Mouse (Mus musculus): ENCODE data around the gene Stra6. TPM values are rescaled to one million over a fixed set of nuclear protein-coding genes. Genes with fewer than 3 reads are reported as not detected.

Stra6 gene
- 3.3 TPM for polyA plus RNA-seq (2014; fragmentation: Illumina TruSeq; extraction: RNeasy Lipid Tissue Mini Kit (QIAGEN cat#74804))

DNA sequence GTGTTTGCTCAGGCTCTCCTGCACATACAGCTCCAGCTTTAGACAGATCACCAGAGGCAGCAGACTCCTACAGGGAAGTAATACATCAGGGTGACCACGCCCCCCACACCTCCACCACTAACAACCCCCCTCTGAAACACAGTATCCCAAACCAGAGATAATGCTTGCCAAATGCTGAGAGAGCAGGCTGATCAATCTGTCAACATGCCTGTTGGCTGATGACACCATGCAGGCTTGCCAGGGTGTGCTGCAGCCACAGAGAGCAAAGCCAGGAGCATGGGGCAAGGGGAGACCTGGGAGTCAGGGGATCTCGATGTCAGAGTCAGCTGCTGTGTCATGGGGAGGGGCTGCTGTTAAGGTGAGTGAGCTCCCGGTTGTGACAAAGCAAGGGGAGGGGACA is at the start of gene Stra6:
Gene Stra6, plus strand, starts transcription at position 258 of the 400 bp plus-strand sequence.

DNA sequence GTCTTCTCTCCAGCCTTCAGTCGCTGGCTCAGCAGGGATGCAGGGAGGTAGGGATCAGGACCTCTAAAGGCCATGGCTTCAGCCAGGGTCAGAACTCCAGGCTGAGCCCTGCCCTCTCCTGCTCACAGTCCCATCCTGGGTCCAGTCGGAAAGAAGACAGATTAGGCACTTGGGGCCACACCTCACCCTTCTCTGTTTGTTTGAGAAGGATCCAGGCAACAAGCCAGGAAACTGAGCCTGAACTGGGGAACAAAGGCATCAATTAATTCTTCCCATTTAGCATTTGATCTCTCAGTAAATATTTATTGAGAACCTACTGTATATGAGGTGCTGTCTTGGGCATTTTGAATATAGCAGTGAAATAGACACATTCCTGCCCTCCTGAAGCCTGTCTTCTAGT is 55.1 kb downstream of the Stra6 start, which contains the start of gene Ccdc33:
Gene Ccdc33, minus strand, starts transcription at position 153 of the 400 bp plus-strand sequence.

Other genes starting within 250 kb of the Stra6 start
- 0.86 TPM for gene Arid3b, start 227.0 kb upstream of the Stra6 start, polyA plus RNA-seq (2014; fragmentation: Illumina TruSeq; extraction: RNeasy Lipid Tissue Mini Kit (QIAGEN cat#74804))
- gene Ubl7, start 152.8 kb upstream of the Stra6 start, polyA plus RNA-seq (2014; fragmentation: Illumina TruSeq; extraction: RNeasy Lipid Tissue Mini Kit (QIAGEN cat#74804)) = 50.8 TPM
- gene Sema7a, start 123.7 kb upstream of the Stra6 start, polyA plus RNA-seq (2014; fragmentation: Illumina TruSeq; extraction: RNeasy Lipid Tissue Mini Kit (QIAGEN cat#74804)) = 10.1 TPM
- gene Cyp11a1, start 57.4 kb upstream of the Stra6 start, polyA plus RNA-seq (2014; fragmentation: Illumina TruSeq; extraction: RNeasy Lipid Tissue Mini Kit (QIAGEN cat#74804)) = 367 TPM
- 0.68 TPM for gene Ccdc33, start 55.0 kb downstream of the Stra6 start, polyA plus RNA-seq (2014; fragmentation: Illumina TruSeq; extraction: RNeasy Lipid Tissue Mini Kit (QIAGEN cat#74804))
- gene Islr, start 140.5 kb downstream of the Stra6 start, polyA plus RNA-seq (2014; fragmentation: Illumina TruSeq; extraction: RNeasy Lipid Tissue Mini Kit (QIAGEN cat#74804)) = 7.6 TPM
- not detected for gene Islr2, start 140.5 kb downstream of the Stra6 start, polyA plus RNA-seq (2014; fragmentation: Illumina TruSeq; extraction: RNeasy Lipid Tissue Mini Kit (QIAGEN cat#74804))
- 5.3 TPM for gene Pml, start 186.0 kb downstream of the Stra6 start, polyA plus RNA-seq (2014; fragmentation: Illumina TruSeq; extraction: RNeasy Lipid Tissue Mini Kit (QIAGEN cat#74804))
- gene Stoml1, start 189.4 kb downstream of the Stra6 start, polyA plus RNA-seq (2014; fragmentation: Illumina TruSeq; extraction: RNeasy Lipid Tissue Mini Kit (QIAGEN cat#74804)) = 5.9 TPM
- 2.1 TPM for gene Loxl1, start 249.4 kb downstream of the Stra6 start, polyA plus RNA-seq (2014; fragmentation: Illumina TruSeq; extraction: RNeasy Lipid Tissue Mini Kit (QIAGEN cat#74804))

Measured in ovary, adult 10 weeks (tissue).